Mouse (Mus musculus) heart, postnatal 0 days (tissue): ENCODE measurements around the gene Ece1.

ENCODE experiments used
- CTCF ChIP-seq: IDR thresholded peaks from 2 replicates; pipeline ENCODE4 v1.5.1; 2016; ENCODE audit warnings: antibody characterized with exemption, control low read depth, low read depth
- EP300 ChIP-seq: IDR thresholded peaks from 2 replicates; pipeline ENCODE4 v1.6.1; 2016; ENCODE audit warnings: antibody characterized with exemption, low read depth

DNA sequence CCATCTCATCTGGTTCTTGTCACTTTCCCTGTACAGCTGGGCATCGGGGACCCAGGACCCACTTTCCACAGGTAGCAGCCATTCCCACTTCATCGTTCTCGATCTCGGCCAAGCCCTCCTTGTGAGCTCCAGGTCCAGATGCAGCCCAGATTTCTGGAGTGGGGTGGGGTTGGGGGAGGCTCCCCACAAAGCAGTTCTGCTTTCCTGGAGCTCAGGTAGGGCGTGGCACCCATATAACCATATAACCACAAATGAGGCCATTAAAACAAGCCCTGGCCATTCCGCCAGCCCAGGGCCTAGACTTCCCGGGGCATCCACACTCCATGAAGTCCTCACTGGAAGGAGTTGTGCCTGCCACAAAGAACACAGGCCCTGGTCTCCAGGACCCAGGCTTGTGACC lies 46.5 kb downstream of the Ece1 start:
- TF ChIP-seq CTCF: no peak
- TF ChIP-seq EP300: no peak
